Mouse (Mus musculus): ENCODE data around the gene Setd2. TPM values are rescaled to one million over a fixed set of nuclear protein-coding genes. Genes with fewer than 3 reads are reported as not detected.

Gene Setd2
- polyA plus RNA-seq, 1 experiment from 2014 or later = 19.1 TPM

DNA sequence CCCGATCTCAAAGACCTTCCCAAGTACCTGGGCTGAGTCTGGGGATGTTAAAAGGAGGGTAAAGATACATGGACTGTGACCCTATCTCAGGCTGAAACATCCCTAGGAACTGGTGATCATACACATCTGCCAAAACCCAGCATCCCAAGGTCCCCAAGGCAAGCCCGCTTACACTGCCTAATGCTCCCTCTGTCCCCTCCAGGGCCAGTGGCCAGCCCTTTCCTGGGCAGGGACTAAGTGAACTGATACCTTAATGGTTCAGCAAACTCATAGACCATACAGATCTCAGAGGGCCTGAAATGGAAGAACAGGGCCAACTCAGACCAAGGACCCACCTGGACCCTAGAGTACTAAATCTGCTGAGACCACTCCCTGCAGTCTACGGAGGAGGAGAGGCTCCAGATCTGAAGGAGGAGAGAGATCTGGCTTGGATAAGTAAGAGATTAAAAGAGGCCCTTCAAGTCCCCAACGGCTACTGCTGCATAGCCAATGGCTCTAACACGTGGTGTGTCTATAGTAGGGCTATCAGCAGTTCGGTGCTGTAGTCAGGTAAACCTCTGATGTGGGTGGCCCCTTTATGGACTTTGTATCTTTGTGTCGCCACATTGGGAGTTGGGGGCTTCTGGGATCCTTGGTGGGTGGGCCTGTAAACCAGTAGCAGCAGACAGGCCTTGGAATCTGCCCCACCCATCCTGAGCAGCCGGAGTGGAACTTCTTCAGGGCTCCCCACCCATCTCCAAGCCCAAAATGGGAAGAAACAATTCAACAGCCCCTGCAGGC lies 91.2 kb downstream of the Setd2 start:
- Histone ChIP-seq H3K4me2 (peak overlapping the region; percentile 99), H3K27me3 (replicated peaks) (no peaks in the 10 kb centered on the region), H3K9ac (peak overlapping the region; percentile 87), H3K36me3 (peaks cover 51% of the 10 kb centered on the region), H3K4me1 (peaks cover 17% of the 10 kb centered on the region), H3K4me3 (peak overlapping the region; percentile 70), H3K9me3 (no peaks in the 10 kb centered on the region), H3K27ac (replicated peaks) (peak overlapping the region; percentile 91)
- 40% methylated on average over 8 of the region's 8 CpGs for WGBS
- no peak for ATAC-seq (ENCODE audit: extremely low read depth, insufficient number of reproducible peaks, low FRiP score, low TSS enrichment)

DNA sequence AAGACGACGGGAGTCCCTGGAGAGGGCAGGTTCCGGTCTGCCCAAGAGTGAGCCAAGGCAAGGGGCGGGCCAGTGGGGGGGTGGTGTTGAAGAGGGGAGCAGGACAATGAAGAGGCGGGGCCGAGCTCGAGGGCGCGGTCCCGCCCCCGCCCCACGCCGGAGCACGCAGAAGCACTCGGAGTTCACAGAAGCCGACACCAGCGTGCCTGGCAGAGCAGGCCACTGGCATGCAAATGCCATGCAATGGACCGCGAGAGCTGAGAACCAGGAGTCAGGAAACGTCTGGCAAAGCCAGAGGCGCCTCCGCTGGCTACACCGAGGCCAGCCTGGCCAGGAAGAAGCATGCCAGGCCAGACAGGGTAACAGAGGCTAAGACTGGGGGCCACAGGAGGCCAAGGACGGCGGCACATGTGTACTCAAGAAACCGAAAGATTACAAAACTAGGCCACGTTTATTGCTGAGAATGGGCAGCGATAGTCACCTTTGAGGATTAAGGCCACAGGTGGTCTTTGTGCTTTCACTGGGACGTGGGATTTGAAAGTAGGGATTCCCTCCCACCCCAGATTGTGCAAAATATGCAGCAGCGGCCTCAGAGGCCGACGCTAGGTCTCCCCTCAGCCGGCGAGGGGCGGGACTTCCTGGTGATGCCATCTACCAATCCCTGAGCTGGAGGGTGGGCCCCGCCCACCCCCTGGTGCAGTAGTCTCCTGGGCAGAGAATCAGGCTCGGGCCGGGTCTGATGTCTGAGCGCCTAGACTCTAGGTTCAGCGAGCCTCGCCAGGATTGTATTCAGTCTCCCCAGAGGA lies 92.2 kb downstream of the Setd2 start, which contains the start of gene Nradd:
TSS of gene Nradd (minus strand) at position 92 of the 806 bp plus-strand sequence.
- H3K27me3 ChIP-seq (replicated peaks) = no peaks in the 10 kb centered on the region
- no peaks in the 10 kb centered on the region for H3K9me3 ChIP-seq
- ATAC-seq (ENCODE audit: extremely low read depth, insufficient number of reproducible peaks, low FRiP score, low TSS enrichment) = peak; percentile 88
- peak within 1 kb of the TSS; percentile 99 for H3K4me2 ChIP-seq
- peaks cover 44% of the 10 kb centered on the region for H3K36me3 ChIP-seq
- WGBS = under 1% methylated on average over 41 of the region's 41 CpGs
- H3K27ac ChIP-seq (replicated peaks) = peak within 1 kb of the TSS; percentile 91
- peak within 1 kb of the TSS; percentile 70 for H3K4me3 ChIP-seq
- peaks cover 17% of the 10 kb centered on the region for H3K4me1 ChIP-seq
- peak within 1 kb of the TSS; percentile 87 for H3K9ac ChIP-seq

- Histone ChIP-seq H3K9ac (peak overlapping the region; percentile 87), H3K4me1 (peaks cover 17% of the 10 kb centered on the region), H3K4me2 (peak overlapping the region; percentile 99), H3K4me3 (peak overlapping the region; percentile 70), H3K36me3 (peaks cover 36% of the 10 kb centered on the region), H3K27ac (replicated peaks) (peak overlapping the region; percentile 56), H3K27me3 (replicated peaks) (peaks cover 3% of the 10 kb centered on the region), H3K9me3 (no peaks in the 10 kb centered on the region)
- WGBS = 72% methylated on average over 11 of the region's 11 CpGs
- no peak for ATAC-seq (ENCODE audit: extremely low read depth, insufficient number of reproducible peaks, low FRiP score, low TSS enrichment)
Observed at GRCm38 (mm10) chr9:110625350-110625908, 93.0 kb downstream of the Setd2 start.

- H3K36me3 ChIP-seq = peaks cover 19% of the 10 kb centered on the region
- H3K27me3 ChIP-seq (replicated peaks) = peaks cover 48% of the 10 kb centered on the region
- no peak overlapping the region for H3K9ac ChIP-seq
- peaks cover 14% of the 10 kb centered on the region for H3K4me1 ChIP-seq
- WGBS = 81% methylated on average over 15 of the region's 15 CpGs
- H3K4me3 ChIP-seq = no peak overlapping the region
- no peak overlapping the region for H3K27ac ChIP-seq (replicated peaks)
- ATAC-seq (ENCODE audit: extremely low read depth, insufficient number of reproducible peaks, low FRiP score, low TSS enrichment) = no peak
- no peak overlapping the region for H3K4me2 ChIP-seq
- H3K9me3 ChIP-seq = no peaks in the 10 kb centered on the region
Observed at GRCm38 (mm10) chr9:110630171-110630570, 97.8 kb downstream of the Setd2 start.

- Histone ChIP-seq H3K4me1 (peaks cover 10% of the 10 kb centered on the region), H3K4me2 (peak overlapping the region; percentile 68), H3K36me3 (peaks cover 19% of the 10 kb centered on the region), H3K9me3 (no peaks in the 10 kb centered on the region), H3K4me3 (peak overlapping the region; percentile 40), H3K27me3 (replicated peaks) (peaks cover 58% of the 10 kb centered on the region), H3K9ac (peak overlapping the region; percentile 58; the same call in 1 of the 2 replicates), H3K27ac (replicated peaks) (no peak overlapping the region)
- ATAC-seq (ENCODE audit: extremely low read depth, insufficient number of reproducible peaks, low FRiP score, low TSS enrichment) = no peak
- 18% methylated on average over 10 of the region's 10 CpGs for WGBS
Observed at GRCm38 (mm10) chr9:110631191-110631590, 98.8 kb downstream of the Setd2 start.

DNA sequence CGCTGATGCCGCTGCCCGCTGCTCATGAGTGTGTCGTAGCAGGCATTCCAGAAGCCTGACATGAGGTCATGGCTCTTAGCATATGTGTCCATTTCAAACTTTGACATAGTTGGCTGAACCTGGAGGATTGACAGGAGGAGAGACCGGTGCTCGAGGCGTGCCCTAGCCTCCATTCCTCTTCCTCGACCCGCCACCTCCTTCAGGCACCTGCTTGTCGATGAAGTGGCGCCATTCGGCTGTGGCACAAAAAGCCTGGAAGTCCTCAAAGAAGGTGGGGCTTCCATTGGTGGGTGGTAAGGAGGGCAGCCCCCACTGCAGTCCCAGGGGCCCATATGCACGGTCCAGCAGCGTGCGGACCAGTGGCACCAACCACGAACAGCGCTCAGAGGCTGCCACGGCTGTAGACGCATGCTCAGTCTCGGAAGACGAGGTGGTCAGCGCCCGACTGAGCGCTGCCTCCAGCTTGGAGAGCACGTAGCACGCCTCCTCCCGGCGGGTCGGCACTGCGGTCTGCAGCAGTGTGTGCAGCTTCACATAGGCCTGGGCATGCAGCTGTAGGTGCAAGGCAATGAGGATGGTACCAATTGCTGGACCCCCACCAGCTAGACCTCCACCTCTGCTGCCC lies 99.4 kb downstream of the Setd2 start:
- Histone ChIP-seq H3K9me3 (no peaks in the 10 kb centered on the region), H3K27ac (replicated peaks) (no peak overlapping the region), H3K9ac (peak overlapping the region; percentile 58; the same call in 1 of the 2 replicates), H3K4me2 (peak overlapping the region; percentile 68), H3K27me3 (replicated peaks) (peaks cover 58% of the 10 kb centered on the region), H3K4me3 (peak overlapping the region; percentile 40), H3K36me3 (peaks cover 19% of the 10 kb centered on the region), H3K4me1 (peaks cover 10% of the 10 kb centered on the region)
- 23% methylated on average over 30 of the region's 30 CpGs for WGBS
- no peak for ATAC-seq (ENCODE audit: extremely low read depth, insufficient number of reproducible peaks, low FRiP score, low TSS enrichment)

- 76% methylated on average over 15 of the region's 15 CpGs for WGBS
- H3K4me2 ChIP-seq = no peak overlapping the region
- H3K4me3 ChIP-seq = no peak overlapping the region
- no peak for ATAC-seq (ENCODE audit: extremely low read depth, insufficient number of reproducible peaks, low FRiP score, low TSS enrichment)
- no peak overlapping the region for H3K9ac ChIP-seq
- peaks cover 15% of the 10 kb centered on the region for H3K36me3 ChIP-seq
- H3K27me3 ChIP-seq (replicated peaks) = peaks cover 58% of the 10 kb centered on the region
- no peak overlapping the region for H3K27ac ChIP-seq (replicated peaks)
- no peaks in the 10 kb centered on the region for H3K9me3 ChIP-seq
- H3K4me1 ChIP-seq = peaks cover 10% of the 10 kb centered on the region
Observed at GRCm38 (mm10) chr9:110632671-110633070, 100.3 kb downstream of the Setd2 start.

DNA sequence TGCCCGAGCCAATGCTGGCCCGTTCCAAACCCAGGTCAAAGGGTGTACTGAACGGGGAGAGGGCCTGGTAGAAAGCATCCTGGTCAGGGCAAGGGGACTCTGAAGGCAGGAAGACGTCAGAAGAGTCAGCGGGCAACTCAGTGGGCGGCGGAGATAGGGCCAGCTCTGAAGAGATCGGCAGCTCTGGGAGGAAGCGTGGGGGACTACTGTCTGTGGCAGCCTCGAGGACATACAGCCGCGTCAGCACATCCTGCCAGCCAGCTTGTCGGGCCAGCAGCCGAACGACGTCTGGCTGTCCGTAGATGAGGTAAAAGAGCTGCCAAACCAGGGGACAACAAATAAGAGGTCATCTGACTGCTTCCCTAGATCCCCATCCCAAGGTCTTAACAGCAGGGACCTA lies 101.5 kb downstream of the Setd2 start:
- no peak overlapping the region for H3K27ac ChIP-seq (replicated peaks)
- H3K4me3 ChIP-seq = no peak overlapping the region
- H3K9me3 ChIP-seq = no peaks in the 10 kb centered on the region
- H3K9ac ChIP-seq = no peak overlapping the region
- WGBS = 71% methylated on average over 17 of the region's 17 CpGs
- H3K4me1 ChIP-seq = peaks cover 15% of the 10 kb centered on the region
- no peak overlapping the region for H3K4me2 ChIP-seq
- ATAC-seq (ENCODE audit: extremely low read depth, insufficient number of reproducible peaks, low FRiP score, low TSS enrichment) = no peak
- H3K27me3 ChIP-seq (replicated peaks) = peaks cover 58% of the 10 kb centered on the region
- peaks cover 19% of the 10 kb centered on the region for H3K36me3 ChIP-seq

- H3K4me1 ChIP-seq = peaks cover 15% of the 10 kb centered on the region
- H3K4me3 ChIP-seq = no peak overlapping the region
- H3K27ac ChIP-seq (replicated peaks) = no peak overlapping the region
- H3K9ac ChIP-seq = 0 out of 2 replicates have a peak overlapping the region, but pooled peaks have one; percentile 24
- H3K36me3 ChIP-seq = peaks cover 17% of the 10 kb centered on the region
- peaks cover 57% of the 10 kb centered on the region for H3K27me3 ChIP-seq (replicated peaks)
- 10% methylated on average over 19 of the region's 19 CpGs for WGBS
- no peak for ATAC-seq (ENCODE audit: extremely low read depth, insufficient number of reproducible peaks, low FRiP score, low TSS enrichment)
- H3K9me3 ChIP-seq = no peaks in the 10 kb centered on the region
- no peak overlapping the region for H3K4me2 ChIP-seq
Observed at GRCm38 (mm10) chr9:110635225-110635624, 102.8 kb downstream of the Setd2 start.

GRCm38 (mm10) chr9:110638611-110639021 lies 106.2 kb downstream of the Setd2 start:
- 71% methylated on average over 10 of the region's 10 CpGs for WGBS
- no peak for ATAC-seq (ENCODE audit: extremely low read depth, insufficient number of reproducible peaks, low FRiP score, low TSS enrichment)

More at GRCm38 (mm10) chr9:110638611-110639021, 106.2 kb downstream of the Setd2 start:
- Histone ChIP-seq H3K4me1 (0 out of 2 replicates have a peak, but pooled peaks cover 5% of the 10 kb centered on the region), H3K27ac (replicated peaks) (no peak overlapping the region), H3K27me3 (replicated peaks) (peaks cover 23% of the 10 kb centered on the region), H3K9me3 (no peaks in the 10 kb centered on the region), H3K9ac (no peak overlapping the region), H3K4me3 (no peak overlapping the region), H3K36me3 (peaks cover 13% of the 10 kb centered on the region; the same call in 1 of the 2 replicates), H3K4me2 (no peak overlapping the region)
